Mouse (Mus musculus): ENCODE measurements around the gene Fsd1.

- TF ChIP-seq CTCF (IDR thresholded peaks at IDR 0.05; ENCODE audit: borderline replicate concordance, extremely low read depth, insufficient read depth, insufficient read length), result no peak
- TF ChIP-seq POLR2A (IDR thresholded peaks at IDR 0.05; ENCODE audit: borderline replicate concordance, extremely low read depth, insufficient read depth, insufficient read length, poor library complexity, severe bottlenecking), result no peak
Measured at GRCm38 (mm10) chr17:56020400-56021084, 34.2 kb downstream of the Fsd1 start.

Data from brain, embryonic 14.5 days (tissue).